Mouse (Mus musculus) induced T-regulatory cell, adult 2 months (primary cell): ENCODE results near the gene Cblb.

Source experiments
- DNase-seq: peaks from one replicate; pipeline ENCODE4 v3.0.0-alpha.2; 2012; ENCODE audit warnings: low read depth

Gene Cblb

GRCm38 (mm10) chr16:52194866-52195265 is 163.8 kb downstream of the Cblb start:
- no peak for DNase-seq

- peak; percentile 79 for DNase-seq
These were observed 169.1 kb downstream of the Cblb start for GRCm38 (mm10) chr16:52200107-52200506.

GRCm38 (mm10) chr16:52210844-52211606 is 180.0 kb downstream of the Cblb start:
- no peak for DNase-seq

- peak; percentile 61 for DNase-seq
These were observed 188.0 kb downstream of the Cblb start for GRCm38 (mm10) chr16:52219069-52219468.

- no peak for DNase-seq
These were observed 191.9 kb downstream of the Cblb start for GRCm38 (mm10) chr16:52222896-52223295.

GRCm38 (mm10) chr16:52229446-52229845 is 198.4 kb downstream of the Cblb start:
- DNase-seq: no peak

- DNase-seq: peak; percentile 33
These were observed 198.9 kb downstream of the Cblb start for GRCm38 (mm10) chr16:52229930-52230329.

GRCm38 (mm10) chr16:52242144-52242543 is 211.1 kb downstream of the Cblb start:
- DNase-seq: no peak

- DNase-seq: no peak
These were observed 212.5 kb downstream of the Cblb start for GRCm38 (mm10) chr16:52243421-52243973.

GRCm38 (mm10) chr16:52250196-52250595 is 219.2 kb downstream of the Cblb start:
- DNase-seq: no peak

- DNase-seq: no peak
These were observed 219.9 kb downstream of the Cblb start for GRCm38 (mm10) chr16:52250935-52251334.
